Mouse (Mus musculus) spleen, adult 2 months (tissue): ENCODE results near the gene Auts2.

ENCODE experiments used
- CTCF ChIP-seq: fragments of 200-500 bp; IDR thresholded peaks from 2 replicates; pipeline ENCODE4 v1.5.1; 2011; ENCODE audit warnings: mild to moderate bottlenecking, inconsistent platforms; ENCODE audit not compliant: insufficient read depth, insufficient read length, insufficient replicate concordance; ENCODE audit errors: extremely low read depth
- POLR2A ChIP-seq: fragments of 200-500 bp; IDR thresholded peaks from 2 replicates; pipeline ENCODE4 v1.6.1; 2011; ENCODE audit warnings: low read depth, low read length, inconsistent platforms

DNA sequence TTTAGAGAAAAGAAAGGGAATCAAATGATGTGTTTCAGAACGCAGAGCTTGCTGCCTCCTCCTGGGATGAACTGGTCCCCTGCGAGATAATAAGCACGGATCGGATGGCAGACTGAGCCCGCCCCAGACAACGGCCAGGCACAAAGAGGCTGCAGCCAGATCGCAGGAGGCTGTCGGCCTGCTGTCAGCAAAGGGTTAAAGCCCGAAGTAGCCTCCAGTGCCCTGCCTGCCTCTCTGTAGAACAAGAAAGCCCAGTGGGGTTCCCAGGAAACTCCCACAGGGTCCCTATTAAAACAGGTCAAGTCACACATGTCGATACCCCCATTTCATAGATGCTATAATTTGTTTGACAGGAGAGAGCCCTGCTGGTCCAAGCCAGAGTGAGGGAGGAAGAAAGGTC, 946.6 kb downstream of the Auts2 start:
- no peak for TF ChIP-seq CTCF
- TF ChIP-seq POLR2A = no peak
